Mouse (Mus musculus) cerebellum, adult (tissue): ENCODE measurements around the gene Bola1.
"Not testable (repeated sequence)": the region's sequence is repeated elsewhere in the genome, so short reads cannot be mapped to it uniquely, and the experiment has no call there.

ENCODE experiments used
- ATAC-seq: cut with Nextera tagmentation; 2 replicates; pipeline ENCODE4 v1.9.2; 2017; ENCODE audit warnings: mild to moderate bottlenecking, moderate library complexity, mixed read lengths; ENCODE audit not compliant: insufficient number of reproducible peaks, low FRiP score, low TSS enrichment

The Bola1 gene

DNA sequence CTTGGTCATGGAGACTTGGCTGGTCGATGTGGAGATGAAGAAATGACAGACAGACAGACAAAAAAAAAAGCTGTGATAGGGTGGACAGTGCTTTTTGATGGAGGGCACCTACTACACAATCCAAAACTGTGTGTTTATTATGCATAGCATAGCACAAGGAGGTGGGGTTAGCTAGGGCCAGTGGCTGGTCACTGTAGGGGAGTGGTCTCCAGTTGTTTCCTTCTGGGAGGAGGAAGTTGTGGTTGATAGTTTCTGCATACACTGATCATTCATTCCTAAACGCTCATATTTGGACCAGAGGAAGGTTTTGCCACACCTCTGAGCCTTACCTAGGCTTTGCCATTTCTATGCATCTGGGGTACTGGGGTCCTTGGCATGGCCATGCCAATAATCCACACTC lies 10.9 kb upstream of the Bola1 start:
- ATAC-seq = no peak

DNA sequence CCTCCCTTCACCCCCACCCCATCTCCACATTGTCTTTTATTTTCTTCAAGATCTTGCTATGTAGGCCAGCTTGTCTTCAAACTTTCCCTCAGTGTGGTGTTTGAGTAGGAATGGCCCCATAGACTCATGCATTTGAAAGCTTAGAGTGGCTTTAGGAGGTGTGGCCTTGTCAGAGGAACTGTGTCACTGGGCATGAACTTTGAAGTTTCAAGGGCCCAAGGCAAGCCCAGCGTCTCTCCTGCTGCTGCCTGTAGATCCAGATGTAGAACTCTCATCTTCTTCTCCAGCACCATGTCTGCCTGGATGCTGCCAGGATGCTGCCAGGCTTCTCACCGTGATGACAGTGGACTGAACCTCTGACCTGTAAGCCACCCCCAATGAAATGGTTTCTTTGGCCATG lies 9.3 kb upstream of the Bola1 start:
- no peak for ATAC-seq

DNA sequence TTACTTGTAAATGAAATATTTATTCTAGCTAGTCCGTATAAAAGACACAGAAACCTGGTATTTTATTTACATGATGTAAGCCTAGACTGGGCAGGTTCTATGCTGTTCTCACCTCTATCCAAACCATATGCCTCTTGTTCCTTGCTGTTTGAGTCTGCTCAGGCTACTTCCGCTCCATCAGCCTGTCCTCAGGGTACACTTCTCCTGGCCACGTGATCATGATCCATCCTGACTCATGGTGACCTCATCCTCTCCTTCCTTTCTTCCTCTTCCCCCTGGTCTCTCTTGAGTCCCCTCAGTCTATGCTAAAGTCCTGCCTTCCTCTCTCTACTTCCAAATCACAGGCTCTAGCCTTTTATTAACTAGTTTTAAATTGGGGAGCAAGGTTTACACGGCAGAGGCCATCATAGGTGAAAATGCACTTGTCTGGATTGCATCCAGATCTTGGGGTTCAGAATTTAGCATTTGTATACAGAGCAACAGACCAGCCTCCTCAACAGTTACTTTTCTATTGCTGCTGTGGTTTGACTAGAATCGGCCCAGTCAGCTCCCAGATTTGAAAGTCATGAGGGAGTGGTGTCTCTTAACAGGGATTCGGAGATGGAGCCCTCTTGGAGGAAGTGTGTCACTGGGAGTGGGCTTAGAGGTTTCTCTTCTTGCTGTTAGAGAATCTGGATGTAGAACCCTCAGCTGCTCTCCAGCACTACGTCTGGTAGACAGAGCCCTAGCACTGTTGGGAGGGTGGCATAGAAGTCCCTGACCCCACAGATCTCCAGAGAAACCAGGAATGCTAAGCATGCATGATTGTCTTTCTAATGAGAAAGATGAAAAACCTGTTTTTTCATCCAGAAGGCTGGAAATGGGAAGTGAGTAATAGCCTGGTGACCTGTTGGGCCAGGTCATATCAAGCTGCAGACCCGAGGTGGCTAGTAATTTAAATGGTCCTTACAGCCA lies 7.5 kb upstream of the Bola1 start:
- no peak for ATAC-seq

DNA sequence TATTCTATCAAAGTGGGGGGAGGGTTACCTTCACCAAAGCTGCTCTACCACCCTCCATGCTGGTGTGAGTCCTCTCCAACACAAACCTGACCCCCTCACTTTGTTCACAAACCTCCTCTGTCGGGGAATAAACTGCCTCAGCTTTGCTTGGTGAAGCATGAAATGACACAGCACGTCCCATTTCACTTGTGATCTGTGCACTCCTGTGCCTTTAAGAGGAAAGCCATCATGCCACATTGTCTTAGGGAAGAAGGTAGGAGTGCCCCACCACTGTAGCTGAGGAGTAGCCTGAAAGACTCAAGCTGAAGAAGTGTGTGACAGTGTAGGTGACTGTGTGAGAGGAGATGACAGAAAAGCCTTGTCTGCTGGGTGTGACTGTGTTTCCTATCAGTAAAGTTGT lies 5.9 kb upstream of the Bola1 start:
- no peak for ATAC-seq

DNA sequence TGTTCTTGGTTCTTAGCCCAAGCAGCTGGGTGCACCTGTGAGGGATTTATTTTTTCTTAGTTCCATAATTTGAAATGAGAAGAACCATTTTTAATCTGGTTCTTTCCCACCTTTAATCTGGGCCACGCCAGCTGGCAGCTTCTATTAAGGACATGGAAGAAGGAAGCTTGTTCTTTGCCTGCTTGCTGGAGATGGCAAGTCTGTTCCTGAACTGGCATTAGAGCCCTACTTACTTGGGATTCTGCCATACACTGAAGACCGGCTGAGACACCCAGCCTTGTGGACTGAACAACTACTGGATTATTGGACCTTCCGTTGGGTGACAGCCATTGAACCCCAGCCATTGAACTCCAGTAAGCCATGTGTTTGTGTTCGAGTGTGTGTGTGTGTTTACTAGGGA lies 3.3 kb upstream of the Bola1 start:
- ATAC-seq = no peak

DNA sequence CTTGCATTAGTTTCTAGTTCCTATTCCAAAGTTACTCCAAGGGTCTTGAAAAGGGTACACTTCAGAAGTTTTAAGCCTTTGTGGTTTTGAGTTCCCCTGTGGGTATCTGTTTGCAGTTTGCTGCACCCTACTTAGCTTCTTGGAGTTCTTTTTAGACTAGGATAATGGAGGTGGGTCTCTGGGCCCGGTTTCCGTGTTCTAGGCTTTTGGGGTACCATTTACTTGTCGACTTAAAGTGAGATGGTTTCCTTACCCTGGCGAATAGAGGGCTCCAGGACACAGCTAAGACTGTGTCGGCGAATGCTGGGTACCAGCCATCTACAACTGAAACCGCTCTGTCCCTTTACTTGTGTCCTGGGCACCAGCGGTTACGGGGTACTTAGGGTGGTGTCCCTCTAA lies 2.1 kb upstream of the Bola1 start:
- no peak for ATAC-seq

DNA sequence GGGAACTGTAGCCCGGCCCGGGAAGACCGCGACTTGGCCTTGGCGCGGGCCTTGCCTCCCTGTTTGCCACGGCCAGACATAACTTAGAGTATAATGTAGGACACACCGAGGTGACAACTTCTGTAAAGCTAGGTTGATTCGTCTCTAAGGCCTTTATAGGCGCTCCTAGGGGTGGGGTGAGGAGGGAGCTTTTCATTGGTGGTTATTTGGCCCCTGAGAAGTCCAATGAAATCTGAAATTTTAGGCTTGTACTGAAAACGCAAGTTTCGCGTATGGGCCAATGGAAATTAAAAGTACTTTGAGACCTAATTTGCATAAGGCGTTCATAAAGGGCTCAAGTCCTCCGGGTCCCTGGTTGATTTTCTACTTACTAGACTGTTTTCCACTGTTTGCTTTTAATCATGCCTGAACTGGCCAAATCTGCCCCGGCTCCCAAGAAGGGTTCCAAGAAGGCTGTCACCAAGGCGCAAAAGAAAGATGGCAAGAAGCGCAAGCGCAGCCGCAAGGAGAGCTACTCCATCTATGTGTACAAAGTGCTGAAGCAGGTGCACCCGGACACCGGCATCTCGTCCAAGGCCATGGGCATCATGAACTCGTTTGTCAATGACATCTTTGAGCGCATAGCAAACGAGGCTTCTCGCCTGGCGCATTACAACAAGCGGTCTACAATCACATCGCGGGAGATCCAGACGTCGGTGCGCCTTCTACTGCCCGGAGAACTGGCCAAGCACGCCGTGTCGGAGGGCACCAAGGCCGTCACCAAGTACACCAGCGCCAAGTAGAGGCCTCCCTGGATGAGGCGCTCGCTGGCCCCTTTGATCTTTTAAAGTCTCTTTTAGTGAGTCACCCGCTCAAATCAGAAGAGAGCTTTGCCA lies 1.5 kb upstream of the Bola1 start, which contains the start of the genes Hist2h2ac and Hist2h2be:
Gene Hist2h2ac (minus strand): TSS at position 116 of the 875 bp plus-strand sequence.
Gene Hist2h2be (plus strand): TSS at position 355 of the 875 bp plus-strand sequence.
- peak; percentile 90 for ATAC-seq

DNA sequence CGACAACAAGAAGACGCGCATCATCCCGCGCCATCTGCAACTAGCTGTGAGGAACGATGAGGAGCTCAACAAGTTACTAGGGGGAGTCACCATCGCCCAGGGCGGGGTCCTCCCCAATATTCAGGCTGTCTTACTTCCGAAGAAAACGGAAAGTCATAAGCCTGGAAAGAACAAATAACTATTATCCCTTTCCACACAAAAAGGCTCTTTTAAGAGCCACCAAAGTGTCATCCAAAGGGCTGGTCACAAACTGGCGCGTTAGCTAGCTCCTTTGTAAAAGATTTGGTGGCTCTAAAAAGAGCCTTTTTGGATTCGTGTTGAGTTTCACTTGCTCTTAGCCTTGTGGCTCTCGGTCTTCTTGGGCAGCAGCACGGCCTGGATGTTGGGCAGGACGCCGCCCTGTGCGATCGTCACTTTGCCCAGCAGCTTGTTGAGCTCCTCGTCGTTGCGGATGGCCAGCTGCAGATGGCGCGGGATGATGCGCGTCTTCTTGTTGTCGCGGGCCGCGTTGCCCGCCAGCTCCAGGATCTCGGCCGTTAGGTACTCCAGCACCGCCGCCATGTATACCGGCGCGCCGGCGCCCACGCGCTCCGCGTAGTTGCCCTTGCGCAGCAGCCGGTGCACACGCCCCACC lies 739 bp upstream of the Bola1 start:
- ATAC-seq = not testable (repeated sequence)

DNA sequence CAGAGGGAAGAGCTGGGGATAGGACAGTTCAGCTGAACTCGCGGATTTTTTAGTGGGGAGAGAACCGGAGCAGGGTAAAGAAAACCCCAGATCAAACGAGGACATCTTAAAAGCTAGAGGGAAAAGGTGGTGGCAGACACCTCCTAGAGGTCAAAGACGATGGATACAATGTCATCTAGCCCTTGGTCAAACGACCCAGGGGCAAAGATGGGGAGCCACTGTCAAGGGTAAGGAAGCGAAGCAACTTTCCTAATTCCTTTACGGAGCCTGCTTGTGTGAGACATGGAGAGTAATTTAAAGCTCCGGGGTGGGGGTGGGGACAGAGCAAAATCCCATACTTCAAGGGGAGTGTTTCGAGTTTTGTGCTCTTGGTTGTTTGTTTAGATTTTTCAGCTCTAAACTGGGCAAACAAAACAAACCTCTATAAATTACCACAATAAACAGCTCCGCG lies 293 bp downstream of the Bola1 start:
- peak; percentile 17; the same call in 1 of the 2 replicates for ATAC-seq

DNA sequence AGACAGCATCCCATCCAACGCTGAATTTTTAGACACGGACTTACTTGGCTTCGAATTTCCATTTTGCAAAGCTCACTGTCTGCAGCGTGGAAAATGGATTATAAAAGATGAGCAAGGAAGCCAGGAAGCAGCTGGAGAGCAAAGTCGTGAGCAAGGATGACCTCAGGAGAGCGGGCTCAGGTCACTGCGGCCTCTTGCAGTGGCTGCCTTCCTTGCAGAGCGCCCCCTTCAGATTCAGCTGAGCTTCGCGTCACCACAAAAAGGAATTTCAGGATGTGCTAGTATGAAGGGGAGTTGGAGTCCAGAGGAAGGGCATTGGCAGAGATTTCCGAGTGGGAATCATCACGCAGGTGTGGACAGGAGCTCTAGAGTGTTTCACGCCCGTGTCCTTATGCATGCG lies 10.3 kb downstream of the Bola1 start:
- ATAC-seq = no peak

DNA sequence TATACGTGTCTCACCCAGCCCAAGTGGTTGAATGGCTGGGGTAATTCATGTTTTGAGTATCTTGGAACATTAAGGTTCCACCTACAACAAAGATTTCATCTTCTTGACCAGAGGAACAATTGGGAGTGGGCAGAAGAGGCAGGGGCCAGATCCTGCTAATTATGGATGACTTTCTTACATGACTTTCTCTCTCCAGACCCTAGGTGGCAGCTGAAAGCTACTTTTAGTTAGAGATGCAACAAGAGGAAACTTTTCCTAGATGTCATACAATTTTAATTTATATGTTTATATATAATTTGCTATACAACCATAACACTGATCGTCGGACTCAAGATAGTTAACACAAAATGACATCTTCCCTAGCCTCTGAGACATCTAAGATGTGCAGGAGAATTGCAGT lies 11.7 kb downstream of the Bola1 start:
- no peak for ATAC-seq

DNA sequence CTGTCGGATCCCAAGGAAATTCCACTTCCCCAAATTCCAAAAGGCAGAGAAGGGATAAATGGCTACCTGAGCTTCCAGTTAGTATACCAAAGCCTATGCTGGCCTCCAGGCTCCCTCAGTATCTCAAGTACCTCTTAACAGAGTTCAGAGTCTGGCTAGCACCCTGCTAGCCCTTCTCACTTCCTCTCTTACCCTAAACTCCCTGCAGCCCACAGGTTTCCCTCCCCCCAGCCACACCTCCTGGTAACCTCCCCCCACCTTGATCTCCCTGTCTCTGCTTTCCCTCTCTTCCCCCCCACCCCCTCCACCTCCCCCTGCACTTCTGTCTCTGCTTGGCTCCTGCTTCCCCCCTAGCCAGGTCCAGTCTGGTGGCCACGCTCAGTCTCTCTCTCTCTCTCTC lies 19.8 kb downstream of the Bola1 start:
- ATAC-seq = no peak

DNA sequence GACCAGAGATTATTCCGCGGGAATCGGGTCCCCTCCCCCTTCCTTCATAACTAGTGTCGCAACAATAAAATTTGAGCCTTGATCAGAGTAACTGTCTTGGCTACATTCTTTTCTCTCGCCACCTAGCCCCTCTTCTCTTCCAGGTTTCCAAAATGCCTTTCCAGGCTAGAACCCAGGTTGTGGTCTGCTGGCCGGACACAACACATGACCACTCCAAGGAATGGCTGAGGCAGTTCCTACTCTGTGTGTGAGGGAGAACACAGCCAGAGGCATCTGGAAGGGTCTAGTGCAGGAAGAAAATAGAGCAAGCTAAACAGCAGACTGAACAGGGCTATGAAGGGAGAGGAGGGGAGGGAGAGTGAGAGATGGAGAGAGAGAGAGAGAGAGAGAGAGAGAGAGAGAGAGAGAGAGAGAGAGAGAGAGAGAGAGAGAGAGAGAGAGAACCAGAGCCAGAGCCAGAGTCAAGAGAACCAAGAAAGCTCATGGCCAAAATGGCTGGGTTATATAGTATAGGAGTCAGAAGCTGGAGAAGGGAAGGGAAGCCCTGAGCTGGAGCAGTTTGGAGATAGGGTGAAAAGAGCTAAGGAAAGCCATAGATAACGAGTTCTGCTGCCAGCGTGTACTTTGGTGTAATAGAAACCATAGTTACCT lies 20.8 kb downstream of the Bola1 start:
- not testable (repeated sequence) for ATAC-seq

DNA sequence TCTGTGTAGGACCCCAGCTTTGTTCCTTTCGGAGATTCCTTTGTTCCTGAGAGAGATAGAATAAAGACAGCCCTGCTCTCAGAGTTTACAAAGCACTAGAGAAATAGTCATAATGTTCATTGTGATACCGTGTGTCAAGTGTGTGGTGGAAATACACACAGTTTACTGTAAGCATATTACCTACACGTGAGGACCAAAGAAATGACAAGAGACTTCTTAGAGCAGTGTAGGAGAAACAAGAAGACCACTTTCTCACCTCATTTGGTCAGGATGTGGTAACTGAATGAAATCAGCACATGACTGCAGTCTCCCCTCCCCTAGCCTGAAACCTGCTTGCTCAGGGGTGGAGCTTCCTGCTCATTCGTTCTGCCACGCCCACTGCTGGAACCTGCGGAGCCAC lies 21.3 kb downstream of the Bola1 start:
- no peak for ATAC-seq

DNA sequence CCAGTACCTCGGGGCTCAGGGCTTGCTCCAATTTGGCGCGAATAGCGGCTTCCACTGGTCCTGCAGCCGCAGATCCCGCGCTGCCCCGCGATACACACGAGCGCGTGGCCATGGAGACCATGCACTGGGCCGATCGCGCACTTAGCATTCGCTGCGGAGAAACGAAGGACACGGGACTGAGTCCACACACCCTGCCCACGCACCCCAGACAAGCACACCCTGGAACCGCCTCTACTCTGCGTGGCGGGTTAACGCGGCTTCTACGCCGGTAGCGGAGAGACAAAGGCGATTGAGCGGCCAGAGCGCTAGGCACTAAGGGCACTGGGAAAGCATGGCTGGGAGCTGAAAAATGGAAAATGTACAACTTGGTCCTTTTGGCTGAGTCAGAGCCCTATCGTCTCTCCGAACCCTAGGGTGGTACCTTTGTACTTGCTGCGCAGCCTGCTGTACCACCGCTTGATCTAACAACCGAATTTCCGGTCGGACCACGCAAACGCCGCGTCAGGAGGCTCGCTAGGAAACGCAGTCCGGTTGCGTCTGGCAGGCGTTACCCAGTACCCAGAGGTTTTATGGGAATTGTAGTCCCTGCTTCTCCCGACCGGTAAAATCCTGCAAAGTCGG lies 22.3 kb downstream of the Bola1 start:
- ATAC-seq = peak; percentile 92

DNA sequence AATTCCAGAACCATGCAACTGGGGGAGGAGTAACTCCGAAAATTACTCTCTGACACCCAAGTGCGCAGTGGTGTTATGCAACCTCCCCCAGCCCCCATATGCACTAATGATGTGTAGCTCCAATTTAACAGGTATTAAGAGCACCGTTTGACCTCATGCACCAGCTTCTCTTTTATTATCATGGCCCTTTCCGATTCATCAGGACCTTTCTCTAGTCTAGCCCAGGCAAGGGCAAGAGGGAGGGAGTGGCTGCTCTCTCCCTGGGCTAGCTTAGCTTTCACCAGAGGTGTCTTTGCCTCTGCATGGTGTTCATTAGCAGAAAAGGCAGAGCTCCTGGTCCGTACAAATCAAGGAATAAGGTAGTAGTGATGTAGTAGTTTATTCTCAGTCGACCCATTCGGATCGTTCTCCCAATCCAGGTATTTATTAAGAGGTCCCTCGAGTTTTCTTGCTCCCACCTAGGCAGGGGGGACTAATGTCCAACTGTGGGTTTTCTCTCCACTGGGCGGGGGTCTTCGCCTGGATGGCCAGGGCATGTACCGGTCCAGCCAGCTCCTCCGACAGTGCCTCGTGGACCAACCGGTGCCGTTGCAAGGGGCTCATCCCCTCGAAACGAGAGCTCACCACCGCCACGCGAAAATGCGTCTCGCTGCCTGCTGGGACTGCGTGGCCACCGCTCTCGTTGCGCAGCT lies 22.9 kb downstream of the Bola1 start:
- no peak for ATAC-seq

DNA sequence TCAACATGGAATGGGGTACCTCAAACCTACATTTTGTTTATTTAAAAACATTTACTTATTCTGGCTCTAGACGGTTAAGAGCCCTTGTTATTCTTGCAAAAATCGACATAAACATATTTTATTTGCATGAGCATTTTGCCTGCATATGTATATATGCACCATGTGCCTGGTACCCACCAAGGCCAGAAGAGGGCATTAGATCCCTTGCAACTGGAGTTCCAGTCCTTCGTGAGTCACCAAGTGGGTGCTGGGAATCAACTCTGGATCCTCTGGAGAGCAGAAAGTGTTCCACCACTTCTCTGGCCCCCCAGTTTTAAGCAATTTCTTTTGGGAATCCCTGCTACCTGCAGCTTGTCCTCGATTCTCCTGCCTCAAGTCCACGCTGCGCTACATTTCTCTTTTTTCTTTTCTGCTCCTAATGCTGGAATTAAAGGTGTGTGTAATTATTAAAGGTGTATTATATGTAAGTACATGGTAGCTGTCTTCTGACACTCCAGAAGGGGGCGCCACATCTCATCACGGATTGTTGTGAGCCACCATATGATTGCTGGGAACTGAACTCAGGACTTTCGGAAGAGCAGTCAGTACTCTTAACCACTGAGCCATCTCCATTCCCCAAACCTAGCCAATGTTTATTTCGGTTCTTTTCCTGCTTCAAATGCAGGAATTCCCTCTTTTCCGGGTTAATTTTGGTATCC lies 23.7 kb downstream of the Bola1 start:
- ATAC-seq = no peak

DNA sequence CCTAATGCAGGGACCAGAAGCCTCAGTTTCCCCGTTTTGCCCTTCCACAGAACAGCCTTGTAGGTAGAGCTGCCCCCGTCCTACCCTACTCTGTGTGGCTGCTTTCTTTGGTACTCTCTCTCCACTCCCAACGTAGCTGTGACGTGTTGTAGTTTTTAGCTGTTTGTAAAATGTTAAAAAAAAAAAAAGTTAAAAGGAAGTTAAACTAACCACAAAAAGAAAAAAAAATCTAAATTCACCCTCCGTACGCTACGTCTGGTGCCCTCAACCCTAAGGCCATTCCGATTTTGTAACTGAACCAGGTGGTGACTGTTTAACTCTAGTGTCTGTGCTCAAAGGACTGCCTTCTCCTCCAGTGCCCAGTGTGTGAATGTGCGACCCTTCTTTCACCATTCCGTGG lies 24.5 kb downstream of the Bola1 start:
- no peak for ATAC-seq
